Mouse (Mus musculus): ENCODE results near the gene Ppp2ca. TPM values are rescaled to one million over a fixed set of nuclear protein-coding genes. Genes with fewer than 3 reads are reported as not detected.

Ppp2ca gene
- polyA plus RNA-seq, 1 experiment: 21.0 TPM

GRCm38 (mm10) chr11:52064398-52064797 lies 34.1 kb upstream of the Ppp2ca start:
- no peak overlapping the region for H3K4me3 ChIP-seq (ENCODE audit: extremely low read depth, insufficient read depth, insufficient read length)
- 31% methylated on average over 3 of the region's 3 CpGs for WGBS

DNA sequence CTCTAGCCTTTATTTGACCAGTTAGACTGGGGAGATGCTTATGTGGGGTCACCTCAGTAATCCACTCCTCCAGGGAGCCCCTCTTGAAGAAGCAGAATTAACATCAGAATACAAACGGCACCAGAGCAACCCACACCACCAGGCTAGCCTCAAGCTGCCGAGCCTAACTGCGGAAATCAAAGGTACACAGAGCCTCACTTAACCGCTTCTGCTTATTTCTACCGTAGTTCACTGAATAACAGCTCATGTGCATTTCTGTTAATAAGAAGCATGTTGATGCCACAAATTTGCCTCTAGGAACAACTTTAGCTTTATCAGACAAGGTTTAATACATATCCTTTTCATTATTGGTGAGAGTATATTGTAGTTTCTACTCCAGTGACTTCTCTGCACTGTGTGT lies 32.6 kb upstream of the Ppp2ca start:
- H3K36me3 ChIP-seq (ENCODE audit: control insufficient read depth, insufficient read depth, low read length): no peaks in the 10 kb centered on the region
- peaks cover 2% of the 10 kb centered on the region; the same call in 1 of the 2 replicates for H3K4me1 ChIP-seq (ENCODE audit: control insufficient read depth, insufficient read depth, insufficient read length)
- H3K27ac ChIP-seq (ENCODE audit: insufficient read depth, low read length): no peak overlapping the region; the same call in 1 of the 2 replicates
- WGBS: 4% methylated on average over 5 of the region's 5 CpGs
- no peak for DNase-seq (ENCODE audit: low read depth in 1 of 2, low spot score in 2 of 2)
- H3K27me3 ChIP-seq (ENCODE audit: control insufficient read depth, insufficient read depth, low read length): no peaks in the 10 kb centered on the region
- no peak overlapping the region; the same call in 1 of the 2 replicates for H3K4me3 ChIP-seq (ENCODE audit: extremely low read depth, insufficient read depth, insufficient read length)
- no peak for TF ChIP-seq CTCF (IDR thresholded peaks at IDR 0.05; ENCODE audit: extremely low read depth, insufficient read depth, insufficient read length, insufficient replicate concordance)
- TF ChIP-seq POLR2A (IDR thresholded peaks at IDR 0.05; ENCODE audit: low read depth, low read length): no peak

More at GRCm38 (mm10) chr11:52064398-52064797, 34.1 kb upstream of the Ppp2ca start:
- Histone ChIP-seq H3K27ac (ENCODE audit: insufficient read depth, low read length) (no peak overlapping the region), H3K4me1 (ENCODE audit: control insufficient read depth, insufficient read depth, insufficient read length) (peaks cover 2% of the 10 kb centered on the region; the same call in 1 of the 2 replicates), H3K27me3 (ENCODE audit: control insufficient read depth, insufficient read depth, low read length) (no peaks in the 10 kb centered on the region), H3K36me3 (ENCODE audit: control insufficient read depth, insufficient read depth, low read length) (no peaks in the 10 kb centered on the region)
- peak in 1 of 2 experiments; percentile 9 for DNase-seq (ENCODE audit: low read depth in 1 of 2, low spot score in 2 of 2)
- TF ChIP-seq POLR2A (IDR thresholded peaks at IDR 0.05; ENCODE audit: low read depth, low read length) (no peak), CTCF (IDR thresholded peaks at IDR 0.05; ENCODE audit: extremely low read depth, insufficient read depth, insufficient read length, insufficient replicate concordance) (peak; percentile 66; the same call in 1 of the 2 replicates)

- no peak for TF ChIP-seq POLR2A (IDR thresholded peaks at IDR 0.05; ENCODE audit: low read depth, low read length)
- TF ChIP-seq CTCF (IDR thresholded peaks at IDR 0.05; ENCODE audit: extremely low read depth, insufficient read depth, insufficient read length, insufficient replicate concordance): no peak
- H3K4me3 ChIP-seq (ENCODE audit: extremely low read depth, insufficient read depth, insufficient read length): no peak overlapping the region
- no peak overlapping the region for H3K27ac ChIP-seq (ENCODE audit: insufficient read depth, low read length)
- no peaks in the 10 kb centered on the region for H3K27me3 ChIP-seq (ENCODE audit: control insufficient read depth, insufficient read depth, low read length)
- WGBS: 44% methylated on average over 10 of the region's 10 CpGs
- no peak for DNase-seq (ENCODE audit: low read depth in 1 of 2, low spot score in 2 of 2)
- no peaks in the 10 kb centered on the region for H3K36me3 ChIP-seq (ENCODE audit: control insufficient read depth, insufficient read depth, low read length)
- peaks cover 14% of the 10 kb centered on the region for H3K4me1 ChIP-seq (ENCODE audit: control insufficient read depth, insufficient read depth, insufficient read length)
These were observed 26.7 kb upstream of the Ppp2ca start for GRCm38 (mm10) chr11:52071768-52072167.

GRCm38 (mm10) chr11:52073528-52074170 lies 24.8 kb upstream of the Ppp2ca start:
- Histone ChIP-seq H3K27ac (ENCODE audit: insufficient read depth, low read length) (no peak overlapping the region), H3K4me1 (ENCODE audit: control insufficient read depth, insufficient read depth, insufficient read length) (peaks cover 14% of the 10 kb centered on the region), H3K36me3 (ENCODE audit: control insufficient read depth, insufficient read depth, low read length) (no peaks in the 10 kb centered on the region), H3K4me3 (ENCODE audit: extremely low read depth, insufficient read depth, insufficient read length) (no peak overlapping the region), H3K27me3 (ENCODE audit: control insufficient read depth, insufficient read depth, low read length) (no peaks in the 10 kb centered on the region)
- 92% methylated on average over 8 of the region's 8 CpGs for WGBS
- no peak for DNase-seq (ENCODE audit: low read depth in 1 of 2, low spot score in 2 of 2)
- TF ChIP-seq POLR2A (IDR thresholded peaks at IDR 0.05; ENCODE audit: low read depth, low read length) (no peak), CTCF (IDR thresholded peaks at IDR 0.05; ENCODE audit: extremely low read depth, insufficient read depth, insufficient read length, insufficient replicate concordance) (no peak)

- Histone ChIP-seq H3K4me1 (ENCODE audit: control insufficient read depth, insufficient read depth, insufficient read length) (peaks cover 14% of the 10 kb centered on the region), H3K27ac (ENCODE audit: insufficient read depth, low read length) (peak overlapping the region; percentile 2; the same call in 1 of the 2 replicates), H3K27me3 (ENCODE audit: control insufficient read depth, insufficient read depth, low read length) (no peaks in the 10 kb centered on the region), H3K36me3 (ENCODE audit: control insufficient read depth, insufficient read depth, low read length) (no peaks in the 10 kb centered on the region), H3K4me3 (ENCODE audit: extremely low read depth, insufficient read depth, insufficient read length) (no peak overlapping the region)
- TF ChIP-seq CTCF (IDR thresholded peaks at IDR 0.05; ENCODE audit: extremely low read depth, insufficient read depth, insufficient read length, insufficient replicate concordance) (no peak), POLR2A (IDR thresholded peaks at IDR 0.05; ENCODE audit: low read depth, low read length) (no peak)
- DNase-seq (ENCODE audit: low read depth in 1 of 2, low spot score in 2 of 2): no peak
- WGBS: 25% methylated on average over 14 of the region's 14 CpGs
These were observed 23.6 kb upstream of the Ppp2ca start for GRCm38 (mm10) chr11:52074626-52075470.

- Histone ChIP-seq H3K36me3 (ENCODE audit: control insufficient read depth, insufficient read depth, low read length) (no peaks in the 10 kb centered on the region), H3K27me3 (ENCODE audit: control insufficient read depth, insufficient read depth, low read length) (no peaks in the 10 kb centered on the region), H3K27ac (ENCODE audit: insufficient read depth, low read length) (peak overlapping the region; percentile 65), H3K4me3 (ENCODE audit: extremely low read depth, insufficient read depth, insufficient read length) (no peak overlapping the region), H3K4me1 (ENCODE audit: control insufficient read depth, insufficient read depth, insufficient read length) (peaks cover 17% of the 10 kb centered on the region)
- peak; percentile 22 to 70 for DNase-seq (ENCODE audit: low read depth in 1 of 2, low spot score in 2 of 2)
- 14% methylated on average over 19 of the region's 19 CpGs for WGBS
- TF ChIP-seq CTCF (IDR thresholded peaks at IDR 0.05; ENCODE audit: extremely low read depth, insufficient read depth, insufficient read length, insufficient replicate concordance): no peak
- no peak for TF ChIP-seq POLR2A (IDR thresholded peaks at IDR 0.05; ENCODE audit: low read depth, low read length)
These were observed 22.5 kb upstream of the Ppp2ca start for GRCm38 (mm10) chr11:52075794-52076633.
